Mouse (Mus musculus) forebrain, embryonic 14.5 days (tissue): ENCODE measurements at regions not wholly inside any gene's neighbourhood (a gene's known extent, or its start where the extent isn't known, plus 50 kb on each side); places are given as distances from the start of the nearest gene placed in this dataset.

Experiments used
- ATAC-seq: fragments of 200-750 bp; cut with Nextera tagmentation; 2 replicates; pipeline ENCODE4 v1.8.0; 2017; ENCODE audit warnings: mild to moderate bottlenecking, moderate library complexity
- DNase-seq: peaks from one replicate; pipeline ENCODE4 v3.0.0-alpha.2; 2015; ENCODE audit warnings: low spot score
- H3K27ac ChIP-seq: fragments of 300-500 bp; sonication (generic); 2 replicates; pipeline ENCODE4 v1.5.1; 2014; ENCODE audit warnings: low read depth, mild to moderate bottlenecking, control low read depth, low read length, moderate library complexity
- H3K27me3 ChIP-seq: fragments of 300-500 bp; sonication (generic); replicated peaks from 2 replicates; pipeline ENCODE4 v1.6.1; 2014; ENCODE audit warnings: low read length, control low read depth, mixed read lengths; ENCODE audit not compliant: control insufficient read depth, insufficient read depth
- H3K36me3 ChIP-seq: fragments of 300-500 bp; sonication (generic); 2 replicates; pipeline ENCODE4 v1.6.1; 2014; ENCODE audit warnings: low read length, control low read depth; ENCODE audit not compliant: control insufficient read depth, insufficient read depth
- H3K4me1 ChIP-seq: fragments of 300-500 bp; sonication (generic); 2 replicates; pipeline ENCODE4 v1.6.1; 2014; ENCODE audit warnings: antibody characterized with exemption, low read length, control low read depth; ENCODE audit not compliant: control insufficient read depth, insufficient read depth
- H3K4me2 ChIP-seq: fragments of 300-500 bp; sonication (generic); 2 replicates; pipeline ENCODE4 v1.6.1; 2014; ENCODE audit warnings: mild to moderate bottlenecking, control low read depth, low read length
- H3K4me3 ChIP-seq: fragments of 300-500 bp; sonication (generic); 2 replicates; pipeline ENCODE4 v1.5.1; 2014; ENCODE audit warnings: low read depth, low read length, control low read depth
- H3K9ac ChIP-seq: fragments of 300-500 bp; sonication (generic); 2 replicates; pipeline ENCODE4 v1.6.1; 2014; ENCODE audit warnings: mild to moderate bottlenecking, low read length, control low read depth, moderate library complexity
- H3K9me3 ChIP-seq: fragments of 300-500 bp; sonication (generic); replicated peaks from 2 replicates; pipeline ENCODE4 v1.6.1; 2016; ENCODE audit warnings: low read length, control low read depth, mixed read lengths; ENCODE audit not compliant: control insufficient read depth
- WGBS: fragments of 180-500 bp; shearing (Covaris S2); extraction: QIAGEN DNeasy Blood & Tissue Kit; methylation state at CpG from one replicate; pipeline ENCODE4 v1.1.7; 2014; 5-methylcytosine and 5-hydroxymethylcytosine counted together

GRCm38 (mm10) chr4:47593155-47593554 lies 118.7 kb downstream of the Sec61b start:
- no peak overlapping the region for H3K9ac ChIP-seq
- H3K4me1 ChIP-seq: no peaks in the 10 kb centered on the region
- H3K27me3 ChIP-seq: no peaks in the 10 kb centered on the region
- H3K9me3 ChIP-seq: no peaks in the 10 kb centered on the region
- H3K36me3 ChIP-seq: no peaks in the 10 kb centered on the region
- H3K27ac ChIP-seq: no peak overlapping the region
- no peak overlapping the region for H3K4me2 ChIP-seq
- DNase-seq (no peak), ATAC-seq (no peak)
- no peak overlapping the region for H3K4me3 ChIP-seq
- WGBS: 69% methylated on average over 7 of the region's 7 CpGs

DNA sequence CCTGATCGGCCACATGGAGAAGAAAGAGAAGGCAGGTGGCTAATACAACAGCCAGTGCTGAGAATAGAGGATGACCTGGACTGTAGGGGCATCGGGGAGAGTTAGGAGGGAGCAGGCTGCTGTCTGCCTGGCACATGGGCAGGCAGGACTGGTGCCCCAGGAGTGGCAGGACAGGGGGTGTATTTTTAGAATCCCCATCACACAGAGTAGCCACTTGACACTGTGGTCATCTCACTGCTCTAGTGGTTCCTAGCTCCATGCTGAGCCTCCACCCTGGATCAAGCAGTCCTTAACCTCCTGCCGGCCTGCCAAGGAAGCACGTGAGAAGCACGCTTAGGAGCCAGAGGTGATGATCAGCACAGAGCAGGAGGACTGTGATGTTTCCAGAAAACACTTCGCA lies 119.7 kb downstream of the Sec61b start:
- ATAC-seq: no peak

DNA sequence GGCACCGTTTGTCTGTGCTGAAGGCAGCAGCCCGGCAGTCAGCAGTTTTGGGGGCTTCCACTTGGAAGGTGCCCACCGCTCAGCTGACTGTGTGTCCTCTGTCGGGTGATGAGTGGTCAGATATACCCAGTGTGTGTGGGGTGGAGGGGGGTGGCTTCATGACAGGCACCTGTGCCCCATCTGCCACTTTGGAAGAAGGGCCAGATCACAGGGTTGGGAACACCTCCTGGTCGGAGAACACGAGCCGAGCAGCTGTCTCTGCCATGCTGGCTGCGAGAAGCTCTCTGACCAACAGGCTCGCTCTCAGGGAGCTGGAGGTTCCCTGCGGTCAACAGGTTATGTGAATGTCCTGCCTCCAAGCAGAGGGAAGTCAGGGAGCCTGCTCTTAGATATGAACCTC lies 121.4 kb downstream of the Sec61b start:
- 92% methylated on average over 10 of the region's 10 CpGs for WGBS
- no peak overlapping the region for H3K9ac ChIP-seq
- H3K4me2 ChIP-seq: no peak overlapping the region
- no peaks in the 10 kb centered on the region for H3K27me3 ChIP-seq
- H3K9me3 ChIP-seq: no peaks in the 10 kb centered on the region
- H3K36me3 ChIP-seq: no peaks in the 10 kb centered on the region
- no peak overlapping the region for H3K27ac ChIP-seq
- no peak overlapping the region for H3K4me3 ChIP-seq
- no peak for DNase-seq
- ATAC-seq: no peak
- H3K4me1 ChIP-seq: no peaks in the 10 kb centered on the region

More for the DNA sequence above, 119.7 kb downstream of the Sec61b start:
- no peak for DNase-seq
- Histone ChIP-seq H3K4me3 (no peak overlapping the region), H3K9ac (no peak overlapping the region), H3K4me2 (no peak overlapping the region), H3K27me3 (no peaks in the 10 kb centered on the region), H3K4me1 (no peaks in the 10 kb centered on the region), H3K27ac (no peak overlapping the region), H3K36me3 (no peaks in the 10 kb centered on the region), H3K9me3 (no peaks in the 10 kb centered on the region)
- 80% methylated on average over 6 of the region's 6 CpGs for WGBS

DNA sequence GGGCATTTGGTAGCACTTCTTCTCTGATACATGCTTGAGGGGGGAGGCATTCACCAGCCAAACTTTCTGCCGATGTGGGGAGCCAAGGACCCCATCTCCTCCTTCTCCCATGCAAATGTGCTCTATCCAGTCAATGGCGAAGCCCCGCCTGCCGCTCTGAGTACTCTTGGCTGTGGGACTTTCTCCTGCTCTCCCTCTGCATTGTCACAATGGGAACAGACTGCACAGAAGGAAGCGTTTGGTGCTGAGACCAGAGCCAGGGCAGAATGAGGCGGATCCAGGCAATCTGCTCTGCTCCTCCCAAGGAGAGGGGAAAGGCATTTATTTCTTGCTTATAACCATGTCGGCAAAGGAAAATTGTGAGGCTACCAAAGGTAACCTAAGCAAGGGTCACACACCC lies 123.1 kb downstream of the Sec61b start:
- no peaks in the 10 kb centered on the region for H3K9me3 ChIP-seq
- H3K27ac ChIP-seq: 0 out of 2 replicates have a peak overlapping the region, but pooled peaks have one; percentile 27
- H3K4me1 ChIP-seq: no peaks in the 10 kb centered on the region
- H3K36me3 ChIP-seq: no peaks in the 10 kb centered on the region
- peak; percentile 62 for DNase-seq
- 47% methylated on average over 7 of the region's 7 CpGs for WGBS
- no peak overlapping the region for H3K4me2 ChIP-seq
- H3K27me3 ChIP-seq: no peaks in the 10 kb centered on the region
- H3K9ac ChIP-seq: no peak overlapping the region
- no peak overlapping the region for H3K4me3 ChIP-seq
- peak; percentile 80 for ATAC-seq

DNA sequence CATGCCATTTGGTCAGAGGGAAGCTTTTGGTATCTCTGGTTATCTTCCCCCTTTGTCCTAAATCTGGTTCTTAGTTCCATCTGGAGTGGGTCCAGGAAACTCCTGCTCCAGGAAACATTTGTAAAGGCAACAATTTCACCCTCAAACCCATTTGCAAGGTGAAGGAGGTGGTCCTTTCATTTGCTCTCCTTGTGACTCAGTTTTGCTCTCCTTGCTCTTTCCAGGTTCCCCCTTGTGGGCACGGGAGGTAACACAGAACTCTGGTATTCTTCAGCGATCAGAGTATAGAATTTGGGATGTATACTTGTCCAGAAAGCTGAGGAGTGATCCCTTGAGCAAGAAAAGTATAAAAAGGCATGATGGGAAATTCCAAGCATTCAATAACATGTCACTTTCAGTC lies 123.8 kb downstream of the Sec61b start:
- WGBS: 39% methylated on average over 2 of the region's 2 CpGs
- Histone ChIP-seq H3K4me2 (no peak overlapping the region), H3K27ac (0 out of 2 replicates have a peak overlapping the region, but pooled peaks have one; percentile 27), H3K36me3 (no peaks in the 10 kb centered on the region), H3K9me3 (no peaks in the 10 kb centered on the region), H3K4me1 (no peaks in the 10 kb centered on the region), H3K27me3 (no peaks in the 10 kb centered on the region), H3K9ac (no peak overlapping the region), H3K4me3 (no peak overlapping the region)
- DNase-seq: peak; percentile 35
- no peak for ATAC-seq

- no peaks in the 10 kb centered on the region for H3K36me3 ChIP-seq
- H3K9me3 ChIP-seq: no peaks in the 10 kb centered on the region
- no peak for DNase-seq
- no peak overlapping the region for H3K9ac ChIP-seq
- no peak for ATAC-seq
- H3K27me3 ChIP-seq: no peaks in the 10 kb centered on the region
- no peak overlapping the region for H3K27ac ChIP-seq
- no peak overlapping the region for H3K4me2 ChIP-seq
- H3K4me3 ChIP-seq: no peak overlapping the region
- WGBS: 86% methylated on average over 10 of the region's 10 CpGs
- peaks cover 5% of the 10 kb centered on the region; the same call in 1 of the 2 replicates for H3K4me1 ChIP-seq
Measured at GRCm38 (mm10) chr4:47601301-47602070, 127.0 kb downstream of the Sec61b start.

DNA sequence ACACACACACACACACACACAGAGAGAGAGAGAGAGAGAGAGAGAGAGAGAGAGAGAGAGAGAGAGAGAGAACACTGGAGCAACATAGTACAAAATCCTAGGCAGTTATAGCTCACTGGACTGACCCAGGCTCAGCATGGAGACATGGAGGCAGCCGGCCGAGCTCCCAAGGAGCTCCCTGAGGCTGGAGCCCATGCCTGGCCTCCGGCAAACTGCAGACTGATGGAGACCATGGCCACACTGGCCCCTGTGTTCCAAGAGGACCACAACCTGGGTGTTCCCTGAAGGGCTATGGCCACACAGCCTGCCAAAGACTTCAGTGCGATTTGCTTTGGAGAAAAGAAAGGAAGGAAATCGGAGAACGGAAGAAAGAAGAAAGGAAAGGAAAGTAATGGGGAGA lies 128.9 kb downstream of the Sec61b start:
- Histone ChIP-seq H3K27ac (no peak overlapping the region), H3K4me2 (peak overlapping the region; percentile 23), H3K9ac (no peak overlapping the region), H3K4me1 (peaks cover 7% of the 10 kb centered on the region), H3K4me3 (no peak overlapping the region), H3K36me3 (no peaks in the 10 kb centered on the region), H3K27me3 (no peaks in the 10 kb centered on the region), H3K9me3 (no peaks in the 10 kb centered on the region)
- DNase-seq (no peak), ATAC-seq (peak; percentile 48; the same call in 1 of the 2 replicates)
- 42% methylated on average over 6 of the region's 6 CpGs for WGBS

DNA sequence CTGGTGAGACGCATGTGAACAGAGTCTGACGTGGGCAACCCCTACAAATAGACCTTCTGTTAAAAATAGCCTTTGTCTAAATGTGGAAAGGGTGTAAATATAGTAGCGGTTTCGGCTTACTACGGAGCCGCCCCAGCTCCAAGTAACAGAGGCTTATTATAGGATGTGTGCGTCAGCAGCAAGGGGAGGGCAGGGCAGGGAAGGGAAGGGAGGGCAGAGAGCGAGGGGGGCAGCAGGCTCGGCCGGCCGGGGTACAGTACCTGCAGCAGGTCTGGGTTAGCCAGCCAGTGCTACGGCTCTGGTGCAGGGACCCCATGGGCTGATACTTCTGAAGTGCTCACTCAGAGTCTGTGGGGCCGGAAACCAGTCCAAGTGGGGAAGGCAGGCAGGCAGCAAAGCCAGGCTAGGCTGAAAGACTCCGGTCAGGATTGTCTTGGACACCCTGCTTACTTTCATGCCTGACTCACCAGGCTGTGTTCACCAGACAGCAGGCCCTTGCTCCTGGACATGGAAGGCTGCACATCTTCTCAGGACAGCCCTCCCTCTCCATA lies 129.5 kb downstream of the Sec61b start:
- peak; percentile 50 for ATAC-seq
- H3K4me2 ChIP-seq: peak overlapping the region; percentile 23
- H3K9ac ChIP-seq: no peak overlapping the region
- 37% methylated on average over 14 of the region's 14 CpGs for WGBS
- no peaks in the 10 kb centered on the region for H3K27me3 ChIP-seq
- no peak overlapping the region; the same call in 1 of the 2 replicates for H3K4me3 ChIP-seq
- DNase-seq: peak; percentile 32
- peaks cover 12% of the 10 kb centered on the region for H3K4me1 ChIP-seq
- H3K9me3 ChIP-seq: no peaks in the 10 kb centered on the region
- H3K36me3 ChIP-seq: no peaks in the 10 kb centered on the region
- no peak overlapping the region for H3K27ac ChIP-seq

DNA sequence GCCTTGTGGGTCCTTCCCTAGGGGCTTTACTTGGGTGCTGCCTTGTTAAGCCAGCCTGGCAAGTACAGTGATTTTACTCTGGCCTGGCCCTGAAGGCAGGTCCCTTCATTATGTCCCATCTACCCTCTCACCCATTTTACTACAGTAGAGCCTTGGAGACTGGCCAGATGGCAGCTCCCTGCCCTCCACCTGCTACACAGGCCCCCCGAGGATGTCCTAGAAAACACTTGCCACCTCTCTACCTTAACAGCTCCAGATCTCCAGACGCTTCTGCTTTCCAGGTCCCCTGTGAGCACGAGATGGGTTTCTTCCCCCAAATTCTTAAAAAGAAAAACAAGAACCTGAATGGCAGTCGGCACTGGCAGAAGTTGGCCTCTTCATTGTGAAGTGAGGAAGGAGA lies 131.2 kb downstream of the Sec61b start:
- no peak for ATAC-seq
- Histone ChIP-seq H3K27me3 (no peaks in the 10 kb centered on the region), H3K9ac (no peak overlapping the region), H3K27ac (no peak overlapping the region), H3K4me2 (no peak overlapping the region), H3K4me3 (no peak overlapping the region), H3K9me3 (no peaks in the 10 kb centered on the region), H3K4me1 (peaks cover 15% of the 10 kb centered on the region), H3K36me3 (no peaks in the 10 kb centered on the region)
- WGBS: 79% methylated on average over 4 of the region's 4 CpGs
- DNase-seq: no peak
